Mouse (Mus musculus): ENCODE measurements around the gene Cyb5r2. TPM values are rescaled to one million over a fixed set of nuclear protein-coding genes. Genes with fewer than 3 reads are reported as not detected.

Cyb5r2 gene
- polyA plus RNA-seq, 1 experiment, result not detected

- no peaks in the 10 kb centered on the region for H3K4me1 ChIP-seq (ENCODE audit: control insufficient read depth, insufficient read depth, insufficient read length, low read length)
- WGBS, result 66% methylated on average over 6 of the region's 6 CpGs
- no peaks in the 10 kb centered on the region for H3K36me3 ChIP-seq (ENCODE audit: control insufficient read depth, insufficient read depth, low read length)
- H3K27ac ChIP-seq (ENCODE audit: insufficient read depth, low read depth, low read length), result no peak overlapping the region
- H3K4me3 ChIP-seq (ENCODE audit: low read depth, low read length), result no peak overlapping the region
- TF ChIP-seq POLR2A (IDR thresholded peaks at IDR 0.05; ENCODE audit: low read depth, low read length), result no peak
- H3K27me3 ChIP-seq (ENCODE audit: control insufficient read depth, insufficient read depth, low read length), result no peaks in the 10 kb centered on the region
Measured at GRCm38 (mm10) chr7:107770812-107771211, 13.0 kb upstream of the Cyb5r2 start.

GRCm38 (mm10) chr7:107756748-107757147 lies 1.1 kb downstream of the Cyb5r2 start:
- TF ChIP-seq CTCF (IDR thresholded peaks at IDR 0.05; ENCODE audit: extremely low read depth, insufficient read length, insufficient replicate concordance, low read depth, low read length), result no peak
- TF ChIP-seq POLR2A (IDR thresholded peaks at IDR 0.05; ENCODE audit: low read depth, low read length), result no peak
- no peaks in the 10 kb centered on the region for H3K36me3 ChIP-seq (ENCODE audit: control insufficient read depth, insufficient read depth, low read length)
- H3K27ac ChIP-seq (ENCODE audit: insufficient read depth, low read depth, low read length), result no peak overlapping the region
- H3K27me3 ChIP-seq (ENCODE audit: control insufficient read depth, insufficient read depth, low read length), result no peaks in the 10 kb centered on the region
- no peaks in the 10 kb centered on the region; the same call in 1 of the 2 replicates for H3K4me1 ChIP-seq (ENCODE audit: control insufficient read depth, insufficient read depth, insufficient read length, low read length)
- 83% methylated on average over 2 of the region's 2 CpGs for WGBS
- no peak overlapping the region for H3K4me3 ChIP-seq (ENCODE audit: low read depth, low read length)

GRCm38 (mm10) chr7:107755905-107756304 lies 1.9 kb downstream of the Cyb5r2 start:
- no peaks in the 10 kb centered on the region for H3K36me3 ChIP-seq (ENCODE audit: control insufficient read depth, insufficient read depth, low read length)
- H3K27me3 ChIP-seq (ENCODE audit: control insufficient read depth, insufficient read depth, low read length), result no peaks in the 10 kb centered on the region
- WGBS, result 85% methylated on average over 3 of the region's 3 CpGs
- no peak overlapping the region for H3K4me3 ChIP-seq (ENCODE audit: low read depth, low read length)
- H3K27ac ChIP-seq (ENCODE audit: insufficient read depth, low read depth, low read length), result no peak overlapping the region
- H3K4me1 ChIP-seq (ENCODE audit: control insufficient read depth, insufficient read depth, insufficient read length, low read length), result no peaks in the 10 kb centered on the region; the same call in 1 of the 2 replicates
- TF ChIP-seq POLR2A (IDR thresholded peaks at IDR 0.05; ENCODE audit: low read depth, low read length), result no peak
- TF ChIP-seq CTCF (IDR thresholded peaks at IDR 0.05; ENCODE audit: extremely low read depth, insufficient read length, insufficient replicate concordance, low read depth, low read length), result no peak

- Histone ChIP-seq H3K4me1 (ENCODE audit: control insufficient read depth, insufficient read depth, insufficient read length, low read length) (no peaks in the 10 kb centered on the region), H3K4me3 (ENCODE audit: low read depth, low read length) (no peak overlapping the region), H3K36me3 (ENCODE audit: control insufficient read depth, insufficient read depth, low read length) (no peaks in the 10 kb centered on the region), H3K27me3 (ENCODE audit: control insufficient read depth, insufficient read depth, low read length) (no peaks in the 10 kb centered on the region), H3K27ac (ENCODE audit: insufficient read depth, low read depth, low read length) (no peak overlapping the region)
- TF ChIP-seq CTCF (IDR thresholded peaks at IDR 0.05; ENCODE audit: extremely low read depth, insufficient read length, insufficient replicate concordance, low read depth, low read length) (no peak), POLR2A (IDR thresholded peaks at IDR 0.05; ENCODE audit: low read depth, low read length) (no peak)
- 90% methylated on average over 10 of the region's 10 CpGs for WGBS
Measured at GRCm38 (mm10) chr7:107752031-107752520, 5.8 kb downstream of the Cyb5r2 start.

- no peak overlapping the region for H3K4me3 ChIP-seq (ENCODE audit: low read depth, low read length)
- no peak overlapping the region for H3K27ac ChIP-seq (ENCODE audit: insufficient read depth, low read depth, low read length)
- peaks cover 13% of the 10 kb centered on the region for H3K36me3 ChIP-seq (ENCODE audit: control insufficient read depth, insufficient read depth, low read length)
- no peaks in the 10 kb centered on the region for H3K4me1 ChIP-seq (ENCODE audit: control insufficient read depth, insufficient read depth, insufficient read length, low read length)
- no peaks in the 10 kb centered on the region for H3K27me3 ChIP-seq (ENCODE audit: control insufficient read depth, insufficient read depth, low read length)
- TF ChIP-seq POLR2A (IDR thresholded peaks at IDR 0.05; ENCODE audit: low read depth, low read length) (no peak), CTCF (IDR thresholded peaks at IDR 0.05; ENCODE audit: extremely low read depth, insufficient read length, insufficient replicate concordance, low read depth, low read length) (no peak)
- WGBS, result 75% methylated on average over 4 of the region's 4 CpGs
Measured at GRCm38 (mm10) chr7:107749721-107750120, 8.1 kb downstream of the Cyb5r2 start.

- H3K4me3 ChIP-seq (ENCODE audit: low read depth, low read length), result no peak overlapping the region
- 5% methylated on average over 3 of the region's 3 CpGs for WGBS
- no peaks in the 10 kb centered on the region for H3K27me3 ChIP-seq (ENCODE audit: control insufficient read depth, insufficient read depth, low read length)
- no peaks in the 10 kb centered on the region for H3K4me1 ChIP-seq (ENCODE audit: control insufficient read depth, insufficient read depth, insufficient read length, low read length)
- H3K36me3 ChIP-seq (ENCODE audit: control insufficient read depth, insufficient read depth, low read length), result peaks cover 16% of the 10 kb centered on the region
- TF ChIP-seq CTCF (IDR thresholded peaks at IDR 0.05; ENCODE audit: extremely low read depth, insufficient read length, insufficient replicate concordance, low read depth, low read length) (no peak), POLR2A (IDR thresholded peaks at IDR 0.05; ENCODE audit: low read depth, low read length) (no peak)
- no peak overlapping the region for H3K27ac ChIP-seq (ENCODE audit: insufficient read depth, low read depth, low read length)
Measured at GRCm38 (mm10) chr7:107749270-107749669, 8.6 kb downstream of the Cyb5r2 start.

- TF ChIP-seq POLR2A (IDR thresholded peaks at IDR 0.05; ENCODE audit: low read depth, low read length), result no peak
- peak; percentile 66; the same call in 1 of the 2 replicates for TF ChIP-seq CTCF (IDR thresholded peaks at IDR 0.05; ENCODE audit: extremely low read depth, insufficient read length, insufficient replicate concordance, low read depth, low read length)
- Histone ChIP-seq H3K27me3 (ENCODE audit: control insufficient read depth, insufficient read depth, low read length) (no peaks in the 10 kb centered on the region), H3K36me3 (ENCODE audit: control insufficient read depth, insufficient read depth, low read length) (peaks cover 28% of the 10 kb centered on the region), H3K27ac (ENCODE audit: insufficient read depth, low read depth, low read length) (no peak overlapping the region), H3K4me3 (ENCODE audit: low read depth, low read length) (no peak overlapping the region), H3K4me1 (ENCODE audit: control insufficient read depth, insufficient read depth, insufficient read length, low read length) (no peaks in the 10 kb centered on the region)
- WGBS, result 15% methylated on average over 2 of the region's 2 CpGs
Measured at GRCm38 (mm10) chr7:107747954-107748353, 9.9 kb downstream of the Cyb5r2 start.

Data from small intestine, adult 2 months (tissue).